Mouse (Mus musculus) MEL (cell line): Measurements from ENCODE around the gene Gm10518. TPM values are rescaled to one million over a fixed set of nuclear protein-coding genes. Genes with fewer than 3 reads are reported as not detected.

Experiments
- DNase-seq: peaks from one replicate; pipeline ENCODE4 v3.0.0; 2011; ENCODE audit warnings: low read depth, low spot score
- H3K27ac ChIP-seq: 2 replicates; pipeline ENCODE4 v1.5.1; 2012; ENCODE audit warnings: low read depth, mild to moderate bottlenecking, control low read depth, low read length, moderate library complexity; ENCODE audit not compliant: control insufficient read depth
- H3K27me3 ChIP-seq, 2 experiments: fragments of 150-350 bp in 1 of 2; sonication (generic) in 1 of 2; 2 replicates each; pipeline ENCODE4 v1.6.1; 2012; ENCODE audit warnings: low read length in 2 of 2, mild to moderate bottlenecking in 2 of 2, improper control_type of control experiment in 1 of 2, moderate library complexity in 1 of 2; ENCODE audit not compliant: insufficient read depth in 2 of 2, control insufficient read depth in 1 of 2
- H3K36me3 ChIP-seq, 2 experiments: 2 replicates each; pipeline ENCODE4 v1.6.1; 2012 to 2014; ENCODE audit warnings: low read length in 2 of 2, improper control_type of control experiment in 1 of 2, inconsistent platforms in 1 of 2, mild to moderate bottlenecking in 1 of 2; ENCODE audit not compliant: insufficient read depth in 2 of 2, control insufficient read depth in 1 of 2
- H3K4me1 ChIP-seq, 2 experiments: fragments of 150-350 bp in 1 of 2; sonication (generic) in 1 of 2; 2 replicates each; pipeline ENCODE4 v1.6.1; 2012; ENCODE audit warnings: low read length in 2 of 2, improper control_type of control experiment in 1 of 2, mild to moderate bottlenecking in 1 of 2; ENCODE audit not compliant: insufficient read depth in 2 of 2, control insufficient read depth in 1 of 2
- H3K4me3 ChIP-seq, 2 experiments: fragments of 150-350 bp in 1 of 2; sonication (generic) in 1 of 2; 2 replicates each; pipeline ENCODE4 v1.5.1; 2012; ENCODE audit warnings: low read depth in 2 of 2, low read length in 2 of 2, mild to moderate bottlenecking in 2 of 2, moderate library complexity in 2 of 2, control low read depth in 1 of 2, improper control_type of control experiment in 1 of 2; ENCODE audit not compliant: control insufficient read depth in 1 of 2, insufficient read depth in 1 of 2
- H3K79me2 ChIP-seq: 2 replicates; pipeline ENCODE4 v1.6.1; 2012; ENCODE audit warnings: mild to moderate bottlenecking, low read length, moderate library complexity; ENCODE audit not compliant: control insufficient read depth, poor library complexity, insufficient read depth
- H3K9ac ChIP-seq: 2 replicates; pipeline ENCODE4 v1.6.1; 2012; ENCODE audit warnings: low read depth, mild to moderate bottlenecking, control low read depth, low read length, moderate library complexity; ENCODE audit not compliant: control insufficient read depth, poor library complexity, severe bottlenecking
- H3K9me3 ChIP-seq: fragments of 150-350 bp; sonication (generic); replicated peaks from 2 replicates; pipeline ENCODE4 v1.6.1; 2012; ENCODE audit warnings: mild to moderate bottlenecking, low read length, improper control_type of control experiment, moderate library complexity; ENCODE audit not compliant: insufficient read depth
- CHD2 ChIP-seq: IDR thresholded peaks from 2 replicates; pipeline ENCODE4 v1.6.1; 2011; ENCODE audit warnings: low read length, improper control_type of control experiment
- CTCF ChIP-seq, 3 experiments: IDR thresholded peaks in 2 of 3; conservative IDR thresholded peaks in 1 of 3; 2 replicates each; pipeline ENCODE4 v1.5.1; 2011 to 2012; ENCODE audit warnings: low read length in 3 of 3, low read depth in 2 of 3, mild to moderate bottlenecking in 2 of 3, improper control_type of control experiment in 1 of 3, inconsistent platforms in 1 of 3, mixed read lengths in 1 of 3, moderate library complexity in 1 of 3; ENCODE audit not compliant: control insufficient read depth in 1 of 3, insufficient read depth in 1 of 3, poor library complexity in 1 of 3, severe bottlenecking in 1 of 3
- E2F4 ChIP-seq: IDR thresholded peaks from 2 replicates; pipeline ENCODE4 v1.6.1; 2011; ENCODE audit warnings: low read depth, low read length, improper control_type of control experiment, borderline replicate concordance
- ELF1 ChIP-seq: IDR thresholded peaks from 2 replicates; pipeline ENCODE4 v1.6.1; 2014; ENCODE audit warnings: low read depth, mild to moderate bottlenecking, inconsistent platforms, low read length, improper control_type of control experiment, moderate library complexity
- EP300 ChIP-seq, 2 experiments: IDR thresholded peaks; 2 replicates each; pipeline ENCODE4 v1.6.1; 2011; ENCODE audit warnings: improper control_type of control experiment in 2 of 2, low read length in 2 of 2, low read depth in 1 of 2, mild to moderate bottlenecking in 1 of 2
- GABPA ChIP-seq: IDR thresholded peaks from 2 replicates; pipeline ENCODE4 v1.6.1; 2012; ENCODE audit warnings: low read depth, mild to moderate bottlenecking, inconsistent platforms, low read length, improper control_type of control experiment, moderate library complexity
- JUND ChIP-seq: IDR thresholded peaks from 2 replicates; pipeline ENCODE4 v1.6.1; 2011; ENCODE audit warnings: low read depth, mild to moderate bottlenecking, improper control_type of control experiment, low read length
- KAT2A ChIP-seq: conservative IDR thresholded peaks from 2 replicates; pipeline ENCODE4 v1.6.1; 2012; ENCODE audit warnings: low read depth, low read length, improper control_type of control experiment, inconsistent platforms
- MAFK ChIP-seq: IDR thresholded peaks from 2 replicates; pipeline ENCODE4 v1.6.1; 2011; ENCODE audit warnings: low read depth, mild to moderate bottlenecking, low read length, improper control_type of control experiment, borderline replicate concordance
- MAZ ChIP-seq: IDR thresholded peaks from 2 replicates; pipeline ENCODE4 v1.6.1; 2012; ENCODE audit warnings: low read depth, mild to moderate bottlenecking, inconsistent platforms, low read length, improper control_type of control experiment
- MYB ChIP-seq: IDR thresholded peaks from 2 replicates; pipeline ENCODE4 v1.6.1; 2011; ENCODE audit warnings: mild to moderate bottlenecking, low read depth, low read length, improper control_type of control experiment
- MYC ChIP-seq: IDR thresholded peaks from 2 replicates; pipeline ENCODE4 v1.6.1; 2011; ENCODE audit warnings: low read depth, mild to moderate bottlenecking, low read length, improper control_type of control experiment, moderate library complexity
- NELFE ChIP-seq: IDR thresholded peaks from 2 replicates; pipeline ENCODE4 v1.6.1; 2011; ENCODE audit warnings: low read depth, low read length, improper control_type of control experiment
- POLR2A ChIP-seq, 2 experiments: IDR thresholded peaks; 2 replicates each; pipeline ENCODE4 v1.6.1; 2011 to 2012; ENCODE audit warnings: low read length in 2 of 2, mild to moderate bottlenecking in 2 of 2, control low read depth in 1 of 2, improper control_type of control experiment in 1 of 2, low read depth in 1 of 2, moderate library complexity in 1 of 2; ENCODE audit not compliant: control insufficient read depth in 1 of 2, insufficient read depth in 1 of 2, poor library complexity in 1 of 2
- POLR2AphosphoS2 ChIP-seq: IDR thresholded peaks from 2 replicates; pipeline ENCODE4 v1.6.1; 2011; ENCODE audit warnings: low read length, improper control_type of control experiment
- POLR2AphosphoS5 ChIP-seq: IDR thresholded peaks from 2 replicates; pipeline ENCODE4 v1.6.1; 2012; ENCODE audit warnings: low read depth, borderline replicate concordance, mild to moderate bottlenecking, inconsistent platforms, low read length, moderate library complexity, mixed read lengths
- RAD21 ChIP-seq: IDR thresholded peaks from 2 replicates; pipeline ENCODE4 v1.6.1; 2011; ENCODE audit warnings: mild to moderate bottlenecking, low read depth, low read length, improper control_type of control experiment
- RCOR1 ChIP-seq: IDR thresholded peaks from 2 replicates; pipeline ENCODE4 v1.6.1; 2012; ENCODE audit warnings: low read depth, mild to moderate bottlenecking, inconsistent platforms, low read length, improper control_type of control experiment
- SIN3A ChIP-seq: IDR thresholded peaks from 2 replicates; pipeline ENCODE4 v1.6.1; 2012; ENCODE audit warnings: low read length, improper control_type of control experiment, inconsistent platforms
- SMC3 ChIP-seq: IDR thresholded peaks from 2 replicates; pipeline ENCODE4 v1.6.1; 2011; ENCODE audit warnings: low read depth, low read length, improper control_type of control experiment
- TAL1 ChIP-seq: IDR thresholded peaks from 2 replicates; pipeline ENCODE4 v1.6.1; 2012; ENCODE audit warnings: mild to moderate bottlenecking, inconsistent platforms, low read length, moderate library complexity, mixed read lengths
- TCF12 ChIP-seq: IDR thresholded peaks from 2 replicates; pipeline ENCODE4 v1.6.1; 2014; ENCODE audit warnings: low read depth, mild to moderate bottlenecking, inconsistent platforms, low read length, improper control_type of control experiment, moderate library complexity
- UBTF ChIP-seq: IDR thresholded peaks from 2 replicates; pipeline ENCODE4 v1.6.1; 2012; ENCODE audit warnings: low read depth, mild to moderate bottlenecking, inconsistent platforms, low read length, improper control_type of control experiment, moderate library complexity, borderline replicate concordance; ENCODE audit not compliant: insufficient read depth
- USF1 ChIP-seq: IDR thresholded peaks from 2 replicates; pipeline ENCODE4 v1.6.1; 2014; ENCODE audit warnings: low read depth, mild to moderate bottlenecking, inconsistent platforms, low read length, improper control_type of control experiment, moderate library complexity
- USF2 ChIP-seq, 2 experiments: IDR thresholded peaks; 2 replicates each; pipeline ENCODE4 v1.6.1; 2011 to 2012; ENCODE audit warnings: improper control_type of control experiment in 2 of 2, low read length in 2 of 2, borderline replicate concordance in 1 of 2, inconsistent platforms in 1 of 2, low read depth in 1 of 2, mild to moderate bottlenecking in 1 of 2; ENCODE audit not compliant: insufficient read depth in 1 of 2
- ZKSCAN1 ChIP-seq: IDR thresholded peaks from 2 replicates; pipeline ENCODE4 v1.6.1; 2012; ENCODE audit warnings: low read depth, mild to moderate bottlenecking, inconsistent platforms, low read length, improper control_type of control experiment, moderate library complexity
- polyA plus RNA-seq, 2 experiments: library from polyadenylated mRNA; stranded (reverse) in 1 of 2; unstranded in 1 of 2; fragments of >175 nt in 1 of 2; fragments of >200 nt in 1 of 2; gene quantifications; 2 replicates each; pipeline versions ENCODE4 v1.2.1 to v1.2.4; 2012; ENCODE audit warnings: low replicate concordance in 2 of 2, low read depth in 1 of 2; ENCODE audit not compliant: insufficient read length in 2 of 2, insufficient read depth in 1 of 2, missing spikeins in 1 of 2
- total RNA-seq: library from RNA; depleted of rRNA; stranded (reverse); fragments of 300-350 nt; gene quantifications from 2 replicates; pipeline ENCODE4 v1.2.3, GENCODE M21; 2012

Gm10518 gene
- total and polyA plus RNA-seq, 3 experiments = 0.42 to 5.2 TPM; not detected in 1

DNA sequence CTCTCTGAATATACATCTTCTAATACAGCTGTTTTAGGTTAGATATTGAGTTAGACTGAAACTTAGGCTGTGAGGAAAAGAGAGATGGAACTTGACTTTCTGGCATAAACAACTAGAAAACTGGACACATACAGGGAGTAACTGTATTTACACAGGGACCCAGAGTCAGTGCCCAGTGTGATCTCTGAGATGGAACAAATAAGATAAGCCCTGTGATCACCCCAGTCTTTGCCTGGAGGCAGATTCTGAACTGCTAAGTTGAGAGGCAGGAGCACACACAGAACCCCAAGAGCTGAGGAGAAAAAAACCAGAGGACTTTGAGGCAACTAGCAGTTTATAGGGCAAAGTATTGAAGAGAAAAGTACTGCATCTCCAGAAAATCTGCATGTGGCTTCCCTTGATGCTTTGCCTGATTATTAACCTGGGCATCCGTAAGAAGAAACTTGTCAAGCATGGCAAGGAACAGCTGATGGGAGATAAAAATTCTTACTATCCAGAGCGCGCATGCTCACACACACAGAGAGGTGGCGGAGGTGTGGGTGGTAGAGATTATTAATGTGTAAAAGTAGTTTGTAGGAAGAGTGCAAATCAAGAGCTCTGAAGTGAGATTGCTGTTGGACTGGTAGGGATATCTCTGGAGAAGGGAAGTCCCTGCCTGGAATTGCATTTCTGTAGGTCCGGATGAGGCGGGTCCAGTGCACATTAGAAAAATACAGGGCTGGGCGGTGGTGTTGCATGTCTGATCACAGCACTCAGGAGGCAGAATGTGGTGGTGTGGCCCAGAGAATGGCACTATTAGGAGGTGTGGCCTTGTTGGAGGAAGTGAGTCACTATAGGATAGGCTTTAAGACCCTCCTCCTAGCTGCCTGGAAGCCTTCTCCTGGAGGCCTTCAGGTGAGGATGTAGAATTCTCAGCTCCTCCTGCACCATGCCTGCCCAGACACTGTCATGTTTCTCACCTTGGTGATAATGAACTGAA lies 33.5 kb downstream of the Gm10518 start:
- Histone ChIP-seq H3K4me3 (no peak overlapping the region), H3K9ac (no peak overlapping the region), H3K9me3 (no peaks in the 10 kb centered on the region), H3K27me3 (no peaks in the 10 kb centered on the region), H3K79me2 (no peaks in the 10 kb centered on the region), H3K27ac (no peak overlapping the region), H3K4me1 (peaks cover 0 to 6% of the 10 kb centered on the region in 2 experiments; a peak in 1 of 4 replicates)
- DNase-seq = no peak
- no peak for TF ChIP-seq UBTF
- TF ChIP-seq ZKSCAN1 = no peak
- no peak for TF ChIP-seq SIN3A
- TF ChIP-seq USF2 (IDR thresholded peaks at IDR 0.05; ENCODE audit: borderline replicate concordance in 1 of 2, insufficient read depth in 1 of 2, low read depth in 1 of 2, low read length in 2 of 2) = no peak
- no peak for TF ChIP-seq MAFK
- no peak for TF ChIP-seq TCF12
- no peak for TF ChIP-seq POLR2AphosphoS2
- no peak for TF ChIP-seq JUND
- TF ChIP-seq CHD2 = no peak
- TF ChIP-seq RAD21 = no peak
- no peak for TF ChIP-seq POLR2A (IDR thresholded peaks at IDR 0.05; ENCODE audit: control insufficient read depth in 1 of 2, insufficient read depth in 1 of 2, low read depth in 1 of 2, low read length in 2 of 2, poor library complexity in 1 of 2)
- no peak for TF ChIP-seq MAZ
- no peak for TF ChIP-seq GABPA
- no peak for TF ChIP-seq USF1
- no peak for TF ChIP-seq KAT2A
- no peak for TF ChIP-seq CTCF (IDR thresholded peaks at IDR 0.05 in 2 of 3, conservative IDR thresholded peaks at IDR 0.05 in 1 of 3; ENCODE audit: control insufficient read depth in 1 of 3, insufficient read depth in 1 of 3, low read depth in 2 of 3, low read length in 3 of 3, poor library complexity in 1 of 3, severe bottlenecking in 1 of 3)
- no peak for TF ChIP-seq E2F4
- TF ChIP-seq MYB = no peak
- TF ChIP-seq, all 39 proteins: peak for 0
- H3K36me3 ChIP-seq = no peaks in the 10 kb centered on the region

DNA sequence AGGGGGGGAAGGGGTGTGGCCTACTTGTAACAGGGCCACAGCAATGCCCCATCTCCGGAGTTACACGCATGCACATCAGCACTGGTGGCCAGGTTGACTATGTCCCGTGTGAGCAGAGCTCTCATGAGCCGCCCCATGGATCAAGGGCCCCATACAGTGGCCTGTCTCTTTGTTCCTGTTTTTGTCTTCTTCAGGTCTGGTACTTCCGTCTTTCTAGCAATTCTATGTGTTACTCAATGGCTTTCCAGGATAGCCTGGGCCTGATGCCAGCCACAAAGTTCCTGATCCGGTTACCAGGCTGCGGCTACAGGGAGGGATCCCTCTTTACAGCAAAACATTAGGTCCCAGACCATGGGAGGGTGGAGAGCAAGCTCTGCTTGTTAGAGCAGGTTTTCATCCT lies 39.4 kb downstream of the Gm10518 start:
- H3K4me3 ChIP-seq = peak overlapping the region; percentile 13 to 21; a peak in 2 of 4 replicates
- H3K27ac ChIP-seq = 0 out of 2 replicates have a peak overlapping the region, but pooled peaks have one; percentile 26
- peaks cover 0 to 5% of the 10 kb centered on the region in 2 experiments; a peak in 2 of 4 replicates for H3K36me3 ChIP-seq
- H3K9me3 ChIP-seq = no peaks in the 10 kb centered on the region
- H3K9ac ChIP-seq = peak overlapping the region; percentile 44
- TF ChIP-seq TCF12 = 0 out of 2 replicates have a peak, but pooled peaks have one; percentile 27
- TF ChIP-seq E2F4 = no peak
- TF ChIP-seq POLR2AphosphoS5 = no peak
- TF ChIP-seq TAL1 = no peak
- TF ChIP-seq MYB = no peak
- peak in 1 of 2 experiments; percentile 76; a peak in 2 of 4 replicates for TF ChIP-seq EP300 (IDR thresholded peaks at IDR 0.05; ENCODE audit: low read depth in 1 of 2, low read length in 2 of 2)
- no peak for TF ChIP-seq MAZ
- no peak for TF ChIP-seq JUND
- TF ChIP-seq USF1 = no peak
- TF ChIP-seq SMC3 = 0 out of 2 replicates have a peak, but pooled peaks have one; percentile 9
- TF ChIP-seq POLR2A (IDR thresholded peaks at IDR 0.05; ENCODE audit: control insufficient read depth in 1 of 2, insufficient read depth in 1 of 2, low read depth in 1 of 2, low read length in 2 of 2, poor library complexity in 1 of 2) = no peak
- TF ChIP-seq MYC = no peak
- TF ChIP-seq RCOR1 = peak; percentile 38; the same call in 1 of the 2 replicates
- peak; percentile 32; the same call in 1 of the 2 replicates for TF ChIP-seq NELFE
- TF ChIP-seq ELF1 = peak; percentile 76
- peak; percentile 9 for TF ChIP-seq RAD21
- peaks cover 0 to 11% of the 10 kb centered on the region in 2 experiments; a peak in 3 of 4 replicates for H3K4me1 ChIP-seq
- no peaks in the 10 kb centered on the region for H3K27me3 ChIP-seq
- DNase-seq = peak; percentile 85
- no peaks in the 10 kb centered on the region for H3K79me2 ChIP-seq
